Mouse (Mus musculus) megakaryocyte-erythroid progenitor cell, adult 5-6 weeks (primary cell): ENCODE measurements around the gene Wdr54. TPM values are rescaled to one million over a fixed set of nuclear protein-coding genes. Genes with fewer than 3 reads are reported as not detected.

ENCODE experiments used
- ATAC-seq: replicated peaks from 2 replicates; pipeline ENCODE4 v1.8.0; 2016; ENCODE audit warnings: mild to moderate bottlenecking, inconsistent platforms; ENCODE audit not compliant: severe bottlenecking, poor library complexity, low FRiP score, low TSS enrichment
- total RNA-seq, 2 experiments: library from RNA; stranded (forward) in 1 of 2; stranded (reverse) in 1 of 2; fragments of 200-1000, 215-1000 nt in 1 of 2; fragments of >200 nt in 1 of 2; fragmentation: Nextera tagmentation in 1 of 2; gene quantifications; 2 replicates each; pipeline ENCODE4 v1.2.3; 2014 to 2017

Wdr54 gene
- total RNA-seq, 2 experiments from 2014 or later, result 4.5 TPM; not detected in 1

GRCm38 (mm10) chr6:83134951-83135513 lies 21.2 kb downstream of the Wdr54 start, which contains the start of gene Rtkn:
Gene Rtkn (plus strand): TSS chr6:83135463.
- no peak for ATAC-seq

- no peak for ATAC-seq
These were observed 22.0 kb downstream of the Wdr54 start for GRCm38 (mm10) chr6:83134226-83134625.

- ATAC-seq, result no peak
These were observed 23.8 kb downstream of the Wdr54 start for GRCm38 (mm10) chr6:83132176-83132919.

GRCm38 (mm10) chr6:83131469-83132034 lies 24.6 kb downstream of the Wdr54 start:
- no peak for ATAC-seq

GRCm38 (mm10) chr6:83127419-83127818 lies 28.8 kb downstream of the Wdr54 start:
- no peak for ATAC-seq

GRCm38 (mm10) chr6:83125331-83125730 lies 30.9 kb downstream of the Wdr54 start, which contains the start of gene Ino80b:
Gene Ino80b (minus strand): TSS chr6:83125431.
- ATAC-seq, result no peak

GRCm38 (mm10) chr6:83124851-83125312 lies 31.3 kb downstream of the Wdr54 start:
- ATAC-seq, result peak; percentile 14

GRCm38 (mm10) chr6:83122961-83123360 lies 33.2 kb downstream of the Wdr54 start:
- no peak for ATAC-seq

- peak; percentile 10 for ATAC-seq
These were observed 34.1 kb downstream of the Wdr54 start for GRCm38 (mm10) chr6:83121863-83122710.

GRCm38 (mm10) chr6:83120930-83121862 lies 35.0 kb downstream of the Wdr54 start, which contains the start of gene Wbp1:
Gene Wbp1 (minus strand): TSS chr6:83121559.
- peak; percentile 88 for ATAC-seq

GRCm38 (mm10) chr6:83119734-83120051 lies 36.5 kb downstream of the Wdr54 start:
- ATAC-seq, result no peak

GRCm38 (mm10) chr6:83118825-83119733 lies 37.1 kb downstream of the Wdr54 start:
- no peak for ATAC-seq

GRCm38 (mm10) chr6:83118369-83118768 lies 37.8 kb downstream of the Wdr54 start:
- ATAC-seq, result no peak

GRCm38 (mm10) chr6:83117616-83118015 lies 38.6 kb downstream of the Wdr54 start:
- ATAC-seq, result no peak

- ATAC-seq, result no peak
These were observed 39.1 kb downstream of the Wdr54 start for GRCm38 (mm10) chr6:83117165-83117438.

- ATAC-seq, result no peak
These were observed 39.6 kb downstream of the Wdr54 start for GRCm38 (mm10) chr6:83116373-83117164.

- ATAC-seq, result no peak
These were observed 40.4 kb downstream of the Wdr54 start for GRCm38 (mm10) chr6:83115682-83116372.
